Mouse (Mus musculus): Measurements from ENCODE around the gene Rps23. TPM values are rescaled to one million over a fixed set of nuclear protein-coding genes. Genes with fewer than 3 reads are reported as not detected.
"Not testable (repeated sequence)": the region's sequence is repeated elsewhere in the genome, so short reads cannot be mapped to it uniquely, and the experiment has no call there.

Rps23 gene
- total RNA-seq (2022) = 100 to 1,000 TPM; 258 to 409 (median 335) TPM

GRCm38 (mm10) chr13:90922751-90923612 is at the start of gene Rps23:
Gene Rps23, plus strand, starts transcription at chr13:90922958.
- peak; percentile 85 for DNase-seq

DNA sequence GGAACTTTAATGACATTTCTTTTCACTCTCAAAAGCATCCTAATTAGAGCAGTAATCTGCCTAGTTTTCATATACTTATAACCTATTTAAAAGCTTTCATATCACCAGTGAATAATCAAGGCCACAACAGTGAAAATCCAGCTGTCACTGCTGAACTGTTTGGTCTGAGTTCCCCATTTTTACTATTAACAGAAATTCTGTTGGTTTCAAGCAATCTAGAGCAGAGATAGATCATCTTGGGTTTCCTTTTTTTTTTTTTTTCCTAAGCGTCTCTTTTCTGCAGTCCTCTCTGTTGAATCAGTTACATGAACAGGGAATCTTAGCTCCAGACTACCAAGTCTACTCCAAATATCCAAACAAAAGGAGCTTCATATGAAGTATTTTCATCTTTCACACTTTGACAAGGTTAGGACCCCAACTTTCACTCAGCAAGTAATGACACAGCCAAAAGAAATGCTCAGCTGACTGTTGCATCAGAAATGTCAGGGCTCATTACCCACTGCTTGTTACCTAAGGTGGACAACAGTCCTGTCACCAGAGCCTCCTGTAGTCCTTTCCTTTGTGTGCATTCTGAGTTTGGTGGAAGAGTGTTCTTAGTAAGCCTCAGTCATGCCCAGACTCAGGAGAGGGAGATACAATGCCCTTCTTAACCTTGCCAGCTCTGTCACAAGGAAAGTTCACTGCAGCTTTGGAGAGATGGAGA is 40.9 kb upstream of the Rps23 start:
- DNase-seq = no peak

- no peak for DNase-seq
Measured at GRCm38 (mm10) chr13:90885856-90886532, 36.8 kb upstream of the Rps23 start.

DNA sequence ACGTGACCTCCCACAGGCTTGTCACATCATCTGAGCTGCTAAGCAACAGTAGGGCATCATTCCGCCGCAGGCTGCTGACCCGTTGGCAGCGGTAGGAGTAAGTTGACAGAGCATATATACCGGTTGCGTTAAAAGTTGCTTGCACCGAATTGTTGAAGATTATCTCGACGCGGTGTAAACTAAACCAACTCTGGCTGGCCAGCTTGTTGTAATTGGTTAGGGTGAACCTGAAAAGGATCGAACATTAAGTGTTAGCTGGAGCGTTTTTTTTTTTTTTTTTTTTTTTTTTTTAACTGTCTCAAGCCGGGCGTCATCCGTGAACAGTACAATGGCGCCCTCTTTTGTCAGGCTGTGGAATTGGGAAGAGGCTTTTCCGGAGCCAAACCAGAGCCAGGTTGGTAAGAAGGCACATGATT is 36.2 kb upstream of the Rps23 start:
- DNase-seq = peak; percentile 26

DNA sequence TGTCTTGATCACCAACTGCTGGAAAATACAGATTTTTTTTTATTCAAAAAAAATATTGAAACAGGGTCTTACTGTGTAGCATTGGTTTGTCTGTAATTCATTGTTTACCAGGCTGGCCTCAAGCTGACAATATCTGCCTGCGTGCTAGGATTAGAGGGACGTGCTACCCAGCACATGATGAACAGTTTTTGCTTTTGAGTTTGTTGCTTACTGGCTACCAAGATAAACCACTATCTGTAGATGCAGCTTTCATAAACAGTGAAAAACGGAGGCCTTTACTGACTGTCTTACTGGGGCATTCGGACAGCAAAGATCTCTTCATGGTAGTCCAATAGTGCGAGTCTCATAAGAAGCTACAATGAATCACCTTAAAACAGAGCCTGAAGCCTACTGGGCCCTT is 32.6 kb upstream of the Rps23 start:
- DNase-seq = no peak

GRCm38 (mm10) chr13:90894819-90895218 is 27.9 kb upstream of the Rps23 start:
- DNase-seq = no peak

- DNase-seq = no peak
Measured at GRCm38 (mm10) chr13:90896098-90896497, 26.7 kb upstream of the Rps23 start.

GRCm38 (mm10) chr13:90896821-90897220 is 25.9 kb upstream of the Rps23 start:
- DNase-seq = no peak

GRCm38 (mm10) chr13:90905176-90905575 is 17.6 kb upstream of the Rps23 start, which contains the start of gene Atp6ap1l:
Gene Atp6ap1l, minus strand, starts transcription at chr13:90905355.
- DNase-seq = no peak

DNA sequence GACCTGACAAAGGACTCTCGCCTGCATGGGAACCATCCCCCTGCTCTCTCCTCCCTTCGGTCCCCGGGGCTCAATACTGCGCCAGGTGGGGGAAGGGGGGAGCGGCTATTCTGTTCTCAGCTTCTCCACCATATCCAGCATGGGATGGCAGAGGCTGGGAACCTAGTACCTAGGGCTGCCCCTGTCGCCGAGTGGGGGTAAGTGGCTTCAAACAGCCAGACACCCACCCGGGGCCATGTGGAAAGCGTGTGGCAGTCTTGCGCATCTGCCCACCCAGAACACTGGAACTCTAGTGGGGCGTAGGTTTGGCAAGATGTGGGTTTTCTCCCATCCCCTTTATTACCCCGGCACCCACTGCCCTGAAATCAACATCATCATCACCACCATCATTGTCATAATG is 15.4 kb upstream of the Rps23 start:
- DNase-seq = no peak

- DNase-seq = no peak
Measured at GRCm38 (mm10) chr13:90912760-90913674, 9.7 kb upstream of the Rps23 start.

GRCm38 (mm10) chr13:90913675-90914192 is 9.0 kb upstream of the Rps23 start:
- no peak for DNase-seq

DNA sequence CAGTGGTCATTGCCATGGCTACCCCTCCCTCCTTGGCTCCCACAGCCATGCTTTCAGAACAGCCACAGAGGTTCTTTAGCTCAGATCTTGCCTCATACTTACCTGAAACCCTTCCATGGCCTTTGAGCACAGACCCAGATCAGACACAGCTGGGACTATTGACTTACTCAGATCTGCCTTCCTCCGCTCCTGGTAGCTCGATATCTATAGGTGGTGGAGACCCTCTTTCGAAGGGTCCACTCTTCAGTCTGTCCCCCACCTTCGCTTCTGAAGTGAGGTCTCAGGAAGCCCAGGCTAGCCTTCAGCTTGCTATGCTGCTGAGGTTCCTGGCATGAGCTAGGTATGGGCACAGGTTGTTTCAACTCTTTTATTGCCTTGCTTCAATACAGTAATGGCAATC is 8.0 kb upstream of the Rps23 start:
- DNase-seq = no peak

DNA sequence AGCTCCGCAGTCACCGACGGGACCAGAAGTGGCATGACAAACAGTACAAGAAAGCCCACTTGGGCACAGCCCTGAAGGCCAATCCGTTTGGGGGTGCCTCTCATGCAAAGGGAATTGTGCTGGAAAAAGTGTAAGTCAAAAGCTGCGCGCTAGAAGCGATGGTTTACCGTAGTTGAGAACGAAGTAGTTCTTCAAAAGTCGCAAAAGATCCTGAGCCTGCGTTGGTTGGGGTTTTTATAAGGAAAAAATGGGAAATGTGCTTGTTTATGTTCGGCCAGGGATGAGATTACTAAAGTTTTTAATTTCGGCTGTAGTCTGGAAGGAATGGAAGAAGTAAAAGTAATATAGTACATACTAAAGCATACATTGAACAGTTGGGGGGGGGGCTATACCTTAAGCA is 859 bp downstream of the Rps23 start:
- DNase-seq = not testable (repeated sequence)

DNA sequence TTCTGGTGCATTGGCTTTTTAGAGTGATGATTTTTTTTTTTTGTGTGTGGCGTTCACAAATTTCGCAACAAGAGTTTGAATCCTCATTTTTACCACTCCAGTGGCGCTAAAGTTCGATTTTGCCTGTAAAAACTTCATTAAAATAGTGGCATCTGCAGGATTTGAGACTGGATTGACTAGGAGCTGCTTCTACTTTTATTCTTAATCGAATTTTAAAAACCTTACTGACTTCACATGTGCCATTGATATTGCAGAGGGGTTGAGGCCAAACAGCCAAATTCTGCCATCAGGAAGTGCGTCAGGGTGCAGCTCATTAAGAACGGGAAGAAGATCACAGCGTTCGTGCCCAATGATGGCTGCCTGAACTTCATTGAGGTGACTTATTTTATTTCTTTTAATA is 1.3 kb downstream of the Rps23 start:
- DNase-seq = no peak

- no peak for DNase-seq
Measured at GRCm38 (mm10) chr13:90925191-90925590, 2.4 kb downstream of the Rps23 start.

DNA sequence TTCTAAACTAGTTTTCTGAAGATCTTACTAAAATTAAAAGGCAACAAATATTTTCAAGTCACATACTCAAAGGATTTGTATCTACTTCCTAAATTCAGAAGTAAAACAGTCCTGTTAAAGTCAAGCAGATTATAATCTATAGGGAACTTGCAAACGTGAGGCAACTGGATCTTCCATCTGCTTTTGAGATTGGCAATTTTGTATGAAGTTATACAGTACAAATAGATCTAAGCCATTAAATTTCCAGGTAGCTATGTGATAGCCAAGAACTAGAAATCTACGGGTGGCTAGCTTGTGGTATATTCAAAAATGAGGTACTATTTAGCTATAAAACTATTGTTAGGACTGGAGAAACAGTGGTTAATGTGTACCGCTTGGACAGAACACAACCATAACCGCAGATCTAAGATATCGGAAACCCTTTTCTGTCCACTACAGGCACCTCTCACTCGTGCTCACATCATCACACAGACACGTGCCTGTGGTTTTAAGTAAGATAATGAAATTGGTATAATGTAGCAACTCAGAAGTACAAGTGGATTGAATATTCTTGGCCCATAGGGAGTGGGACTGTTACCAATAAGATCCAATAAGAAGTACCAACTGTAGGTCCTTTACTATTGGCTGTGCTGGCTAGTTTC is 3.5 kb downstream of the Rps23 start:
- DNase-seq = no peak

DNA sequence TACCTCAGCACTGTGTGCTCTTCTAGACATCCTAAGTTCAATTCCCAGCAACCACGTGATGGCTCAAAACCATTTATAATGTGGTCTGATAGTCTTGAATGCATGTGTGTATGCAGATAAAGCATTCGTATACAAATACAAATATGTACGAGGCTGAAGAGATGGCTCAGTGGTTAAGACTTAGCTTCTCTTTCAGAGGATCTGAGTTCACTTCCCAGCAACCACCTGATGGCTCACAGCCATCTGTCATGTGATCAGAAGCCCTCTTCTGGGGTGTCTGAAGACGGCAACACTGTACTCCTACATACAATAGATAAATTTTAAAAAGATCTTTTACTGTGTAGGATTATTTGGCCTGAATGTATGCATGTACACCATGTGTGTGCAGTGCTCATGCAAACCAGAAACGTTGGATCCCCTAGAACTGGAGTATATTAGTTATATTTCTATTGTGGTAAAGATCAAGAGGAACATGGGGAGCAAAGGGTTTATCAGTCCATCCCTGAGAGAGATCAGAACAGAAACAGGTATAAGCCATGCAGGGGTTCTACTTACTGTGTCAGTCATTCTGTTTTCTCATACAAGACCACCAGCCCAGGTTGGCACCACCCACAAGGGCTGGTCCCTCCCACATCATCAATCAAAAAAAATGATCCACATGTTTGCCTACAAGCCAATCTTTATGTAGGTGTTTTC is 4.3 kb downstream of the Rps23 start:
- DNase-seq = no peak

DNA sequence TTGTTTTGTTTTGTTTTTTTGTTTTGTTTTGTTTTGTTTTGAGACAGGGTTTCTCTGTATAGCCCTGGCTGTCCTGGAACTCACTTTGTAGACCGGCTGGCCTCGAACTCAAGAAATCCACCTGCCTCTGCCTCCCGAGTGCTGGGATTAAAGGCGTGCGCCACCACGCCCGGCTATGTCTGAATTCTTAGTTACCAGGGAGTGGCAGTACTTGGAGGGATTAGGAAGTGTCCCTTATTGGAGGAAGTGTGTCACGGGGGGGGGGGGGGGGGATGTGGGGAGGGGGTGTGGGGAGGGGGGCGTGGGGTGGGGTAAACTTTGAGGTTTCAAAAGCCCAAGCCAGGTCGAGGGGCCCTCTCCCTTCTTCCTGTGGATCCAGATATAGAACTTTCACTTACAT is 5.5 kb downstream of the Rps23 start:
- not testable (repeated sequence) for DNase-seq

DNA sequence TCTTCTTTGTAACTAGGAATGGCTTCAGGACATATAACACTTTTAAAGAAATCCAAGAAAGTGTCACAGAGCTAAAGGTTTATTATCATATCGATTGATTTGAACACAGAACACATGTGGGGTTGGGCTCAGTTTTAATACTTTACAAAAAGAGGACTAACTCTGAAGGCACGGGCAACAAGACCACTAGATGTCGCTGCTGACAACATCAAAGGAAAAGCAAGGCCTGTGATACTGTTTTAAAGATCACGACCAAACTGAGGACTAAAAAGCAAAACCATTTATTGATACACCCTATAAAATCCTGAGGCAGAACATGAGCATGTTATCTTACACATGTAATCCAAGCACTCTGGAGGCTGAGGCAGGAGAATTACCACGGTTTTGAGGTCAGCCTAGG is 7.1 kb downstream of the Rps23 start:
- DNase-seq = peak; percentile 27

- DNase-seq = no peak
Measured at GRCm38 (mm10) chr13:90933256-90933655, 10.5 kb downstream of the Rps23 start.
